Mouse (Mus musculus) heart, adult 2 months (tissue): ENCODE measurements around the gene Olfr1153.

Experiments used
- CTCF ChIP-seq: fragments of 200-600 bp; IDR thresholded peaks from 2 replicates; pipeline ENCODE4 v1.8.1; 2022; ENCODE audit warnings: antibody characterized with exemption, mild to moderate bottlenecking, moderate library complexity
- EP300 ChIP-seq: fragments of 200-500 bp; IDR thresholded peaks from 2 replicates; pipeline ENCODE4 v1.6.1; 2011; ENCODE audit warnings: low read depth, low read length, control low read depth; ENCODE audit not compliant: insufficient read depth
- POLR2A ChIP-seq: fragments of 200-500 bp; IDR thresholded peaks from 2 replicates; pipeline ENCODE4 v1.6.1; 2011; ENCODE audit warnings: mild to moderate bottlenecking, low read depth, low read length, control low read depth; ENCODE audit not compliant: insufficient read depth

DNA sequence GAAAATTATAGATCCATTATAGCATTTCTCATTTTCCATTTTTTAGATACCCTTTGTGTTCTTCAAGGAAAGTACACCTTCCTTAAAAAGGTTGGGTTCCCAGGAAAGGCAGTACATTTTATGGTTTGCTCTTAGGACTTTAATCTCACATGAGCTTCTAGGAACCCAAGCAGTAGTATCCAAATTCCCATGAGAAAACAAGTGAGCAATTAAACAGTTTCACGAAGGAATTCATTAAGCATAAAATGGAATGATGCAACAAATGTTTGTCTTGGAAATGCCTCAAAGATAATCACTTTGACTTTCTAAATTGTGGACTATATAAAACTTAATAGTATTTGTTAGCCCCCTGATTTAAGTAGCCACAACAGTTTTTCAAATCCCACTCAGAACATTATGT, 10.3 kb downstream of the Olfr1153 start, which contains the start of gene Olfr1154:
- no peak for TF ChIP-seq POLR2A
- no peak for TF ChIP-seq CTCF
- TF ChIP-seq EP300: no peak
